Mouse (Mus musculus): ENCODE data around the gene Gabpb1.

Gene Gabpb1

DNA sequence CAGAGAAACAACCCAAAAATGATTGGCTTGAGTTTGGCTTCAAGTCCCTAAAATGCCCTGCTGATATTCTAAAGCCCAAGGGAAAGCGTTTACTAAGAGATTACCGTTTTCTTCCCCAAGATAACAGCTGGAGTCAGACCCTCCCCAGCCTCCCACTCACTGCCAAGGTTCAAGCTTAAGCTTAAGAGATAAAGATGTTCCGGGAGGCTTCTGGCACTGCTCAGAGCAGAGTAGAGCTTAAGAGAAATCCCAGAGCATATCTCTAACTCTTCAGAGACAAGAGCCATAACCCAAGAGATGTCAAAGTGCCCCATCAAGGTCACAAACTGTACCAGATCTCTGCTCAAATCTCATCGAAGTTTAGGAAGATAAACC, 69.5 kb downstream of the Gabpb1 start:
- no peak overlapping the region for H3K4me3 ChIP-seq (replicated peaks; ENCODE audit: low read length)
- peaks cover 9% of the 10 kb centered on the region for H3K4me1 ChIP-seq (replicated peaks; ENCODE audit: low read depth, low read length)
- peaks cover 7% of the 10 kb centered on the region; the same call in 1 of the 2 replicates for H3K9me3 ChIP-seq (ENCODE audit: low read length)
- H3K27me3 ChIP-seq (ENCODE audit: insufficient read depth, low read length) = peaks cover 20% of the 10 kb centered on the region
- H3K36me3 ChIP-seq (ENCODE audit: insufficient read depth, low read length) = no peaks in the 10 kb centered on the region
- TF ChIP-seq CTCF (conservative IDR thresholded peaks at IDR 0.05; ENCODE audit: low read length) (no peak), NANOG (IDR thresholded peaks at IDR 0.05; ENCODE audit: borderline replicate concordance, low read length) (no peak), POU5F1 (IDR thresholded peaks at IDR 0.05; ENCODE audit: borderline replicate concordance, low read length) (no peak)

DNA sequence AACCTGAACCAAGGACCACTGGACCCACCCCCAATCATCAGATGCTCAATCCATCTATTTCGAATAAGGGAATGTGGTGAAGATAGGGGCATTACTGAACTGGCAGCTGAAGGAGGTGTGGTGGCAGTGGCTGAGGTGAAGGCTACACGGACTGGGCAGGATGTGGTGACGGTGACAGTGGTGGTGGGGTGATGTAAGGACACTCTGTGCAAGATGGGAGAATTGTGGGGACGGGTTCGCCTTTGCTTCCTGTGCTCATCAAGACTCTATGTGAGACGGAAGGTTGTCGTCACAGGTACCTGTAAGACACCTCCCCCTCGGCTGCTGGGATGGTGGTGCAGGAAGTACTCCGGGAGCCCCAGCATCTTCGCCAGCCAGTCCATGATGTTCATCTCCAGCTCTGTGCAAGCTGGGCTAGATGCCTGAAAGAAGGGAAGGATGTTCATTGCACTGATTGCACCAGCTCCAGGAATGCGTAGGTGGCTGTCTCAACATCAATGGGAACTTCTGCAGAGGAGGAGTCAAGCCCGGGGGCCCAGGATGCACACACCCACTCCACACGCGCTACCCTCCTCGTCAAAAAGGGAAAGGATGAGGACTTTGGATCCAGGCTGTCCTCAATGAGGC, 70.0 kb downstream of the Gabpb1 start:
- peaks cover 7% of the 10 kb centered on the region; the same call in 1 of the 2 replicates for H3K9me3 ChIP-seq (ENCODE audit: low read length)
- H3K4me3 ChIP-seq (replicated peaks; ENCODE audit: low read length) = no peak overlapping the region
- no peak for TF ChIP-seq NANOG (IDR thresholded peaks at IDR 0.05; ENCODE audit: borderline replicate concordance, low read length)
- no peak for TF ChIP-seq POU5F1 (IDR thresholded peaks at IDR 0.05; ENCODE audit: borderline replicate concordance, low read length)
- TF ChIP-seq CTCF (conservative IDR thresholded peaks at IDR 0.05; ENCODE audit: low read length) = no peak
- no peaks in the 10 kb centered on the region for H3K36me3 ChIP-seq (ENCODE audit: insufficient read depth, low read length)
- H3K4me1 ChIP-seq (replicated peaks; ENCODE audit: low read depth, low read length) = peaks cover 9% of the 10 kb centered on the region
- peaks cover 21% of the 10 kb centered on the region for H3K27me3 ChIP-seq (ENCODE audit: insufficient read depth, low read length)

DNA sequence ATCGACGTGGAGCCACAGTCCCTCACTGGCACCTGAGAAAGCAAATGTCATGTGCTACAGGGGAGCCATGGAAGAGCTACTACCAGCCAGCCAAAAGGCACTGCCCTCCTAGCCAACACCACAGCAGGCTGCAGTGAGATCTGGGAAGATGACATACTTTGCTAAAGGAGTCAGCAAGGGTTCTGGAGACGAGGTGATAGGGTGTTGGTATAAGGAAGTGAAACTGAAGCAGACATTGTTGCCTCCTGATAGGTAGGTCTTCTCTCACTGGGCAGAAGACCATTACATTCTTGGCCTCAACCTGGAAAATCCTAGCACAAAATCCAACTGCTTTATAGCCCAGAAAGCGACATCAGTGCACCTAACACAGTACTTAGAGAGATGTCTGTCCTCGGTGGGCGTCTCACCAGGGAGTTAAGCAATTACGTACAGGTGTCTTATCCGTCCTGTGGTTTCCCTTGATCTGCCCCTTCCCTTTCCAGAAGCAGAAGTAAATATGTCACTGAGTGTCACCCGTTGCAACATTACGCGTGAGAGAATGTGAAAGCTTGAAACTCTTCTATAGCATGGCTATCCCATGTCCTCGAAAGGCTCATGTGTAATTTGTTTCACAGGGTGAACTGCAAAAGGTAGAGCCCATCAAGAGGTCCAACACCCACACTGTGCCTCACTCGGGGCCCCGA, 74.1 kb downstream of the Gabpb1 start:
- no peak for TF ChIP-seq POU5F1 (IDR thresholded peaks at IDR 0.05; ENCODE audit: borderline replicate concordance, low read length)
- no peak for TF ChIP-seq NANOG (IDR thresholded peaks at IDR 0.05; ENCODE audit: borderline replicate concordance, low read length)
- no peak for TF ChIP-seq CTCF (conservative IDR thresholded peaks at IDR 0.05; ENCODE audit: low read length)
- Histone ChIP-seq H3K4me1 (replicated peaks; ENCODE audit: low read depth, low read length) (peaks cover 9% of the 10 kb centered on the region), H3K36me3 (ENCODE audit: insufficient read depth, low read length) (no peaks in the 10 kb centered on the region), H3K9me3 (ENCODE audit: low read length) (no peaks in the 10 kb centered on the region), H3K4me3 (replicated peaks; ENCODE audit: low read length) (no peak overlapping the region), H3K27me3 (ENCODE audit: insufficient read depth, low read length) (peaks cover 35% of the 10 kb centered on the region)

DNA sequence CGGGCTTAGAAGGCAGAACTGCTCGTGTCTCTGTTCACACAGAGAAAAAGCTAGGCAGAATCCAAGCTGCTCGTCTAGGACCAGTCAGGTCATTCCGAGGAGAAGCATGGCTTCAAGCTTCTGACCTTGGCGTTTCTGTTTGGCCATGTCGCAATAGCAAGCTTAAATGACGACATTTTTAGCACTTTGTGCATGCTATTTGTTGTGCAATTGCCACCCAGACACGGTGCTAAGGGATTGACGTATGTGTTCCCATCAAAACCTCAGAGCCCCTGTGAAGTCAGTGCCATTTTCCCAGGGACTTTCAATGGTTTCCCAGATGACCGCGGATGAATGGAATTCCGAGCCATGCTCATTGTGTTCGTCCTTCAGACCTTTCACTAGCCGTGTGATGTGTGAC, 75.6 kb downstream of the Gabpb1 start:
- Histone ChIP-seq H3K4me1 (replicated peaks; ENCODE audit: low read depth, low read length) (peaks cover 14% of the 10 kb centered on the region), H3K27me3 (ENCODE audit: insufficient read depth, low read length) (peaks cover 26% of the 10 kb centered on the region), H3K36me3 (ENCODE audit: insufficient read depth, low read length) (no peaks in the 10 kb centered on the region), H3K4me3 (replicated peaks; ENCODE audit: low read length) (no peak overlapping the region), H3K9me3 (ENCODE audit: low read length) (no peaks in the 10 kb centered on the region)
- TF ChIP-seq POU5F1 (IDR thresholded peaks at IDR 0.05; ENCODE audit: borderline replicate concordance, low read length) (no peak), CTCF (conservative IDR thresholded peaks at IDR 0.05; ENCODE audit: low read length) (no peak), NANOG (IDR thresholded peaks at IDR 0.05; ENCODE audit: borderline replicate concordance, low read length) (no peak)

DNA sequence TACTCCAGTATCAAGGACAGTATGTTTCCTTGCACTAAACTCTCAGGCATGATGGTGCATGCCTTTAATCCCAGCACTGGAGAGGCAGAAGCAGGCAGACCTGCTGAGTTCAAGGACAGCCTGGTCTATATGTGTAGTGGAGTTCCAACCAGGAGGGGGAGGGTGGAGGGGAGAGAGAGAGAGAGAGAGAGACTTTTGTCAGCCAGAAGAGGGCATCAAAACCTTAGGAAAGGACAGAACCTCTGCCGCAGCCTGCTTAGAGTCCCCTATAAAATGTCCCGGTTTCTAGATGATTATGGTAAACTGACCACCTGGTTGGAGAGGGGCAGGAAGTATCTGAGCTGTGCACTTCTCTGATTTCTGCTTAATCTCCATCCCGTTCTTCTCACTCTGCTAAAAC, 77.1 kb downstream of the Gabpb1 start:
- no peak for TF ChIP-seq CTCF (conservative IDR thresholded peaks at IDR 0.05; ENCODE audit: low read length)
- H3K9me3 ChIP-seq (ENCODE audit: low read length) = no peaks in the 10 kb centered on the region
- no peak overlapping the region for H3K4me3 ChIP-seq (replicated peaks; ENCODE audit: low read length)
- H3K36me3 ChIP-seq (ENCODE audit: insufficient read depth, low read length) = no peaks in the 10 kb centered on the region
- peaks cover 27% of the 10 kb centered on the region for H3K4me1 ChIP-seq (replicated peaks; ENCODE audit: low read depth, low read length)
- H3K27me3 ChIP-seq (ENCODE audit: insufficient read depth, low read length) = peaks cover 31% of the 10 kb centered on the region

DNA sequence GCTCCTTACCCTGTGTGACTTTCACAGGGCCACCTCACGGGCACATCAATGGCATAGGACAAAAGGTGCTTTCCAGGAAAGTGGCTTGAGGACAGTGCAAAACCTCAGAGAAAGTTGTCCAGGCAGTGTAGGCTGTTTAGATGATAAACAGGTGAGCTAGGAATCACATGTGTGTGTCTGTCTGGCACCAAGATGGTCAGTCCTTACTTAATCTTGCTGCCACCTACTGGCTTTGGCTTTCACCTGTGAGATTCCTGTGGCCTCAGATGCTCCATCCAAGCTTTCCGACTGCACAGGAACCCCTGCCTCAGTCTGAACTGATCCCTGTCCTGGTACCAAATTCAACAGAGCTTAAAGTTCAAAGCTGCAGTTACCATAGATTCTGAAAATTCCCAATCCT, 77.8 kb downstream of the Gabpb1 start:
- H3K36me3 ChIP-seq (ENCODE audit: insufficient read depth, low read length) = no peaks in the 10 kb centered on the region
- H3K9me3 ChIP-seq (ENCODE audit: low read length) = no peaks in the 10 kb centered on the region
- no peak overlapping the region for H3K4me3 ChIP-seq (replicated peaks; ENCODE audit: low read length)
- H3K4me1 ChIP-seq (replicated peaks; ENCODE audit: low read depth, low read length) = peaks cover 28% of the 10 kb centered on the region
- no peak for TF ChIP-seq NANOG (IDR thresholded peaks at IDR 0.05; ENCODE audit: borderline replicate concordance, low read length)
- no peak for TF ChIP-seq CTCF (conservative IDR thresholded peaks at IDR 0.05; ENCODE audit: low read length)
- no peak for TF ChIP-seq POU5F1 (IDR thresholded peaks at IDR 0.05; ENCODE audit: borderline replicate concordance, low read length)
- peaks cover 31% of the 10 kb centered on the region for H3K27me3 ChIP-seq (ENCODE audit: insufficient read depth, low read length)

DNA sequence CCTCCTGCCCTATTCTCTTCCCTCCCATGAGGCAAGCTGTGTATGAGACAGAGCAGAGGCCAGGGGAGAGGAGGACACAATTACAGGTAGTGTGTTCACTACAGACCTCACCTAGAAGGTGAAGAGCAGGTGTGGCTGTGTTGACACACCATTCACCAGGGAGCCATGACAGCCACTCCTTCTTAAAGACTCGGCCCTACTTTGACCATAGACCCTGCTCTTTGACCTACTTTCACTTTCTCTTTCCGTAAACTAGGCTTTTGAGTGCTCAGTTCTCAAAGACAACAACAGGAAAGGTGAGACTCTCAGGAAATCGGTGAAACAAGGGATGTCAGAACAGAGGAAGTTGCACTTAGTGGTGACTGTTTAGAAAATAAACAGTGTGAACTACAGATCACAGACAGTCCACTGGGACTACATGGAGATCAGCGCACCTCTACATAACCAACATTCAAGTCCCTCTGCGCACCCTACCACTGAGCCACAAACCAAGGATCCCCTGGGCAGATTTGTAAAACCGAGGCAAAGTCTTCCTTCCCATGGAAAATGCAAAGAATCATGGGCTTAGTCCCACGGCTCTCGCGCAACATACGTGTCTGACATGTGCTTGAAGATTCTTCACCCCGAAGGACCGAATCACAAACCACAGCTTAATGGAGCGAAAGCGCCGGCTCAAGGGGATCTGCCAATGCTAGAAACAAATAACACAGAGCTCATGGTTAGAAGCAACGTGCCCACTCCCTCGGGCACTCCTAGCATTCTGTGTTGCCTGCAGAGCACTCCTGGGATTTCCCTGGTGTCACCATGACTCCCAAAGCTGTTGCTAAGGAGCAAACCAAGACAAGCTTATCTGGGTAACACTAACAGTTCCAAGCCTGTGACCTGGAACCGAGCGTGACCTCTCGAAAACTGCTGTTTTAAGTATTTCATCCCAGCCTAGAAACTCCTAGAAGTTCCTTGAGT, 78.6 kb downstream of the Gabpb1 start:
- TF ChIP-seq NANOG (IDR thresholded peaks at IDR 0.05; ENCODE audit: borderline replicate concordance, low read length) (no peak), CTCF (conservative IDR thresholded peaks at IDR 0.05; ENCODE audit: low read length) (no peak), POU5F1 (IDR thresholded peaks at IDR 0.05; ENCODE audit: borderline replicate concordance, low read length) (no peak)
- H3K4me1 ChIP-seq (replicated peaks; ENCODE audit: low read depth, low read length) = peaks cover 28% of the 10 kb centered on the region
- H3K4me3 ChIP-seq (replicated peaks; ENCODE audit: low read length) = no peak overlapping the region
- no peaks in the 10 kb centered on the region for H3K9me3 ChIP-seq (ENCODE audit: low read length)
- peaks cover 27% of the 10 kb centered on the region for H3K27me3 ChIP-seq (ENCODE audit: insufficient read depth, low read length)
- H3K36me3 ChIP-seq (ENCODE audit: insufficient read depth, low read length) = no peaks in the 10 kb centered on the region

DNA sequence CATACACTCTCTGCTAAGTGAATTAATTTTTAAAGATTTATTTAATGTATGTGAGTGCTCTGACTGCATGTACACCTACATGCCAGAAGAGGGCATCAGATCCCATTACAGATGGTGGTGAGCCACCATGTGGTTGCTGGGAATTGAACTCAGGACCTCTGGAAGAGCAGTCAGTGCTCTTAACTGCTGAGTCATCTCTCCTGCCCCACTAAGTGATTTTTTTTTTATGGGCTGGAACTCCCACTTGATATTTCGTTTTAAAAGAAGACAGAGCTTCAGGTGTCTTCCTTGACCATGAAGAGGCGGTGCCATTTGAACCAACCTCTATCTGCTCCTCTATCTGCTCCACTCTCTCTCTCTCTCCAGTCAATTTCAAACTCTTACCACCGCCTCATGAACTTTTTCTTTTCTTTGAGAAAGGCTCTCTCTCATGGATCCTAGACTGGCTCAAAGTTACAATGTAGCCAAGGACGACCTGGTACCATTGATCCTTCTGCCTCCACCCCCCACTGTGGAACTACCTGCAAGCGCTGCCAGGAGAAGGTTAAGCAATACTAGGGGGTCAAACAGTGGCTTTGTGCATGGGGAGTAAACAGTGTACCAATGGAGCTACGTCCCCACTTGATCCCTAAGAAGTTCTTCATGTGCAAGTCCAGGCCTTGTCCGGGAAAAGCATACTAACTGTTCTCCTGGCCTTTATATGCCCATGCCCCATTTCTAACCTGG, 79.6 kb downstream of the Gabpb1 start:
- Histone ChIP-seq H3K4me1 (replicated peaks; ENCODE audit: low read depth, low read length) (peaks cover 28% of the 10 kb centered on the region), H3K9me3 (ENCODE audit: low read length) (no peaks in the 10 kb centered on the region), H3K4me3 (replicated peaks; ENCODE audit: low read length) (no peak overlapping the region), H3K27me3 (ENCODE audit: insufficient read depth, low read length) (peaks cover 23% of the 10 kb centered on the region), H3K36me3 (ENCODE audit: insufficient read depth, low read length) (no peaks in the 10 kb centered on the region)
- TF ChIP-seq NANOG (IDR thresholded peaks at IDR 0.05; ENCODE audit: borderline replicate concordance, low read length) (no peak), CTCF (conservative IDR thresholded peaks at IDR 0.05; ENCODE audit: low read length) (peak; percentile 31; the same call in 1 of the 2 replicates)

Data from E14TG2a.4 (cell line).